Mouse (Mus musculus): ENCODE measurements at regions not wholly inside any gene's neighbourhood (a gene's known extent, or its start where the extent isn't known, plus 50 kb on each side); places are given as distances from the start of the nearest gene placed in this dataset.

GRCm38 (mm10) chr1:183938361-183938760 lies 74.7 kb upstream of the Dusp10 start:
- Histone ChIP-seq H3K27ac (ENCODE audit: low read depth, low read length) (no peak overlapping the region), H3K9ac (ENCODE audit: low read depth, low read length) (no peak overlapping the region), H3K4me3 (ENCODE audit: low read depth, low read length) (no peak overlapping the region), H3K4me2 (no peak overlapping the region), H3K36me3 (ENCODE audit: control insufficient read depth, insufficient read depth, low read length) (no peaks in the 10 kb centered on the region), H3K4me1 (replicated peaks; ENCODE audit: control insufficient read depth, insufficient read depth, low read length) (no peaks in the 10 kb centered on the region), H3K27me3 (replicated peaks; ENCODE audit: control insufficient read depth, insufficient read depth, low read length) (no peaks in the 10 kb centered on the region), H3K9me3 (ENCODE audit: control insufficient read depth, low read length) (no peaks in the 10 kb centered on the region)
- DNase-seq (ENCODE audit: low spot score) (no peak), ATAC-seq (replicated peaks; ENCODE audit: low FRiP score) (no peak)
- 79% methylated on average over 6 of the region's 6 CpGs for WGBS

DNA sequence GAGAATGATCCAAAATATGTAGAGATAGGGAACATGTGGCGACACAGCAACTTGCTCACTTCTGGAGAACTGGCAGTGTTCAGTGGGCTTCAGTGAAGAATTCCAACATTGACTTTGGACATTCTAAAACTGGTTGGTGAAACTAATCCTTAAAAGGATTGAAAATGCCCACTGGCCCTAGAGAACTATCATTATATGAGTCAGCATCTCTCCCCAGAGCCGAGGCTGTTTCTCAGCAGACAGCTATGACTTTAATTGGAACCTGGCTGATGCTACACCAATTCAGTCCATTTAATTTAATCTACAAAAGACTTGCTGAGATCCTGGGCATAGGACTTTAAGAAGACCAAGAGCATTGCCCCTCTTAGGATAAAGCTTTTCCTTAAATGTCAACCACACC lies 72.4 kb upstream of the Dusp10 start:
- no peak for ATAC-seq (replicated peaks; ENCODE audit: low FRiP score)
- H3K9ac ChIP-seq (ENCODE audit: low read depth, low read length): no peak overlapping the region
- DNase-seq (ENCODE audit: low spot score): no peak
- no peaks in the 10 kb centered on the region for H3K36me3 ChIP-seq (ENCODE audit: control insufficient read depth, insufficient read depth, low read length)
- 76% methylated on average over 2 of the region's 2 CpGs for WGBS
- no peaks in the 10 kb centered on the region for H3K4me1 ChIP-seq (replicated peaks; ENCODE audit: control insufficient read depth, insufficient read depth, low read length)
- H3K9me3 ChIP-seq (ENCODE audit: control insufficient read depth, low read length): no peaks in the 10 kb centered on the region
- H3K27me3 ChIP-seq (replicated peaks; ENCODE audit: control insufficient read depth, insufficient read depth, low read length): no peaks in the 10 kb centered on the region
- no peak overlapping the region for H3K4me3 ChIP-seq (ENCODE audit: low read depth, low read length)
- H3K4me2 ChIP-seq: no peak overlapping the region
- H3K27ac ChIP-seq (ENCODE audit: low read depth, low read length): no peak overlapping the region

- WGBS: 80% methylated on average over 8 of the region's 8 CpGs
- no peaks in the 10 kb centered on the region for H3K27me3 ChIP-seq (replicated peaks; ENCODE audit: control insufficient read depth, insufficient read depth, low read length)
- H3K36me3 ChIP-seq (ENCODE audit: control insufficient read depth, insufficient read depth, low read length): no peaks in the 10 kb centered on the region
- H3K4me1 ChIP-seq (replicated peaks; ENCODE audit: control insufficient read depth, insufficient read depth, low read length): no peaks in the 10 kb centered on the region
- no peak for DNase-seq (ENCODE audit: low spot score)
- ATAC-seq (replicated peaks; ENCODE audit: low FRiP score): no peak
- H3K9me3 ChIP-seq (ENCODE audit: control insufficient read depth, low read length): no peaks in the 10 kb centered on the region
- no peak overlapping the region for H3K4me3 ChIP-seq (ENCODE audit: low read depth, low read length)
- H3K9ac ChIP-seq (ENCODE audit: low read depth, low read length): no peak overlapping the region
- no peak overlapping the region for H3K27ac ChIP-seq (ENCODE audit: low read depth, low read length)
- no peak overlapping the region for H3K4me2 ChIP-seq
These were observed 66.9 kb upstream of the Dusp10 start for GRCm38 (mm10) chr1:183946241-183946640.

DNA sequence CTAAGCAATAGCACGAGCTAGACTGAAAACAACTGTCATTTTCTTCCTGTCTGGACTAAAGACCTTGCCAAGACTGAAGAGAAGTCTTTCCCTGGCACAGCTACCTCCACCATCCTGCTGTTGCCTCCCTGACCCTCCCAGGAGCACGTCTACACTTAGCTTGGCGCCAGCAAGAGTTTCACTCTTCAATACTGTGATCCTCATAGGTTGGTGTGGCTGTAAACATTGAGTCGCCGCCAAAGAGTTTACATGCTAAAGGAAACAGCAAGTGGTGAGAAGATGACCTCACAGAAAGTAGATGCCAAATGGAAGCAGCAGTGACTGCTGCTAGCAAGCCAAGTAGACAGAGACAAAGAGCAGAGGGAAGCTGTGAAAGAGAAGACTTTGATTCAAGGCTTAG lies 66.0 kb upstream of the Dusp10 start:
- Histone ChIP-seq H3K27me3 (replicated peaks; ENCODE audit: control insufficient read depth, insufficient read depth, low read length) (no peaks in the 10 kb centered on the region), H3K4me2 (no peak overlapping the region), H3K9me3 (ENCODE audit: control insufficient read depth, low read length) (no peaks in the 10 kb centered on the region), H3K4me3 (ENCODE audit: low read depth, low read length) (no peak overlapping the region), H3K36me3 (ENCODE audit: control insufficient read depth, insufficient read depth, low read length) (no peaks in the 10 kb centered on the region), H3K27ac (ENCODE audit: low read depth, low read length) (no peak overlapping the region), H3K9ac (ENCODE audit: low read depth, low read length) (no peak overlapping the region), H3K4me1 (replicated peaks; ENCODE audit: control insufficient read depth, insufficient read depth, low read length) (no peaks in the 10 kb centered on the region)
- no peak for DNase-seq (ENCODE audit: low spot score)
- no peak for ATAC-seq (replicated peaks; ENCODE audit: low FRiP score)
- 62% methylated on average over 5 of the region's 5 CpGs for WGBS

GRCm38 (mm10) chr1:183949205-183949604 lies 63.9 kb upstream of the Dusp10 start:
- DNase-seq (ENCODE audit: low spot score): no peak
- ATAC-seq (replicated peaks; ENCODE audit: low FRiP score): no peak
- Histone ChIP-seq H3K27me3 (replicated peaks; ENCODE audit: control insufficient read depth, insufficient read depth, low read length) (no peaks in the 10 kb centered on the region), H3K4me3 (ENCODE audit: low read depth, low read length) (no peak overlapping the region), H3K9ac (ENCODE audit: low read depth, low read length) (no peak overlapping the region), H3K4me1 (replicated peaks; ENCODE audit: control insufficient read depth, insufficient read depth, low read length) (no peaks in the 10 kb centered on the region), H3K27ac (ENCODE audit: low read depth, low read length) (no peak overlapping the region), H3K4me2 (no peak overlapping the region), H3K9me3 (ENCODE audit: control insufficient read depth, low read length) (no peaks in the 10 kb centered on the region), H3K36me3 (ENCODE audit: control insufficient read depth, insufficient read depth, low read length) (no peaks in the 10 kb centered on the region)
- 75% methylated on average over 4 of the region's 4 CpGs for WGBS

- H3K27ac ChIP-seq (ENCODE audit: low read depth, low read length): no peak overlapping the region
- H3K9ac ChIP-seq (ENCODE audit: low read depth, low read length): no peak overlapping the region
- DNase-seq (ENCODE audit: low spot score): no peak
- H3K4me1 ChIP-seq (replicated peaks; ENCODE audit: control insufficient read depth, insufficient read depth, low read length): no peaks in the 10 kb centered on the region
- no peak overlapping the region for H3K4me2 ChIP-seq
- no peak for ATAC-seq (replicated peaks; ENCODE audit: low FRiP score)
- no peaks in the 10 kb centered on the region for H3K36me3 ChIP-seq (ENCODE audit: control insufficient read depth, insufficient read depth, low read length)
- H3K4me3 ChIP-seq (ENCODE audit: low read depth, low read length): no peak overlapping the region
- 88% methylated on average over 2 of the region's 2 CpGs for WGBS
- H3K9me3 ChIP-seq (ENCODE audit: control insufficient read depth, low read length): no peaks in the 10 kb centered on the region
- H3K27me3 ChIP-seq (replicated peaks; ENCODE audit: control insufficient read depth, insufficient read depth, low read length): no peaks in the 10 kb centered on the region
These were observed 59.0 kb upstream of the Dusp10 start for GRCm38 (mm10) chr1:183954086-183954485.

GRCm38 (mm10) chr1:183956391-183956790 lies 56.7 kb upstream of the Dusp10 start:
- Histone ChIP-seq H3K4me1 (replicated peaks; ENCODE audit: control insufficient read depth, insufficient read depth, low read length) (no peaks in the 10 kb centered on the region), H3K9ac (ENCODE audit: low read depth, low read length) (no peak overlapping the region), H3K36me3 (ENCODE audit: control insufficient read depth, insufficient read depth, low read length) (no peaks in the 10 kb centered on the region), H3K27me3 (replicated peaks; ENCODE audit: control insufficient read depth, insufficient read depth, low read length) (no peaks in the 10 kb centered on the region), H3K9me3 (ENCODE audit: control insufficient read depth, low read length) (no peaks in the 10 kb centered on the region), H3K4me3 (ENCODE audit: low read depth, low read length) (no peak overlapping the region), H3K27ac (ENCODE audit: low read depth, low read length) (no peak overlapping the region), H3K4me2 (no peak overlapping the region)
- DNase-seq (ENCODE audit: low spot score): no peak
- no peak for ATAC-seq (replicated peaks; ENCODE audit: low FRiP score)
- 76% methylated on average over 3 of the region's 3 CpGs for WGBS

- Histone ChIP-seq H3K9ac (ENCODE audit: low read depth, low read length) (no peak overlapping the region), H3K9me3 (ENCODE audit: control insufficient read depth, low read length) (no peaks in the 10 kb centered on the region), H3K27ac (ENCODE audit: low read depth, low read length) (no peak overlapping the region), H3K36me3 (ENCODE audit: control insufficient read depth, insufficient read depth, low read length) (no peaks in the 10 kb centered on the region), H3K4me2 (no peak overlapping the region), H3K27me3 (replicated peaks; ENCODE audit: control insufficient read depth, insufficient read depth, low read length) (no peaks in the 10 kb centered on the region), H3K4me3 (ENCODE audit: low read depth, low read length) (no peak overlapping the region), H3K4me1 (replicated peaks; ENCODE audit: control insufficient read depth, insufficient read depth, low read length) (no peaks in the 10 kb centered on the region)
- ATAC-seq (replicated peaks; ENCODE audit: low FRiP score) (no peak), DNase-seq (ENCODE audit: low spot score) (no peak)
- 77% methylated on average over 2 of the region's 2 CpGs for WGBS
These were observed 51.7 kb upstream of the Dusp10 start for GRCm38 (mm10) chr1:183961383-183961782.

- no peaks in the 10 kb centered on the region for H3K4me1 ChIP-seq (replicated peaks; ENCODE audit: control insufficient read depth, insufficient read depth, low read length)
- no peak for DNase-seq (ENCODE audit: low spot score)
- H3K27me3 ChIP-seq (replicated peaks; ENCODE audit: control insufficient read depth, insufficient read depth, low read length): no peaks in the 10 kb centered on the region
- H3K4me2 ChIP-seq: no peak overlapping the region
- ATAC-seq (replicated peaks; ENCODE audit: low FRiP score): no peak
- no peak overlapping the region for H3K27ac ChIP-seq (ENCODE audit: low read depth, low read length)
- 89% methylated on average over 2 of the region's 2 CpGs for WGBS
- no peaks in the 10 kb centered on the region for H3K36me3 ChIP-seq (ENCODE audit: control insufficient read depth, insufficient read depth, low read length)
- H3K9ac ChIP-seq (ENCODE audit: low read depth, low read length): no peak overlapping the region
- no peaks in the 10 kb centered on the region for H3K9me3 ChIP-seq (ENCODE audit: control insufficient read depth, low read length)
- no peak overlapping the region for H3K4me3 ChIP-seq (ENCODE audit: low read depth, low read length)
These were observed 50.6 kb upstream of the Dusp10 start for GRCm38 (mm10) chr1:183962486-183962885.

Measured in liver, embryonic 11.5 days (tissue).